Mouse (Mus musculus) bone marrow macrophage, adult 2 months (primary cell): ENCODE data around the gene Bicdl2.

Experiments used
- CTCF ChIP-seq: IDR thresholded peaks from 2 replicates; pipeline ENCODE4 v1.5.1; 2012; ENCODE audit warnings: low read depth, mild to moderate bottlenecking, low read length, moderate library complexity
- POLR2A ChIP-seq: IDR thresholded peaks from 2 replicates; pipeline ENCODE4 v1.6.1; 2012; ENCODE audit warnings: mild to moderate bottlenecking, low read depth, low read length, borderline replicate concordance

GRCm38 (mm10) chr17:23674271-23674952 lies 14.1 kb downstream of the Bicdl2 start:
- no peak for TF ChIP-seq CTCF
- TF ChIP-seq POLR2A: no peak
